Mouse (Mus musculus) embryonic facial prominence, embryonic 15.5 days (tissue): ENCODE results near the gene Cacnb4. TPM values are rescaled to one million over a fixed set of nuclear protein-coding genes. Genes with fewer than 3 reads are reported as not detected.

Source experiments
- ATAC-seq: fragments of 200-750 bp; cut with Nextera tagmentation; 2 replicates; pipeline ENCODE4 v1.8.0; 2017; ENCODE audit warnings: low read depth, moderate TSS enrichment; ENCODE audit not compliant: insufficient number of reproducible peaks, low FRiP score, low TSS enrichment
- H3K27ac ChIP-seq: fragments of 300-500 bp; sonication (generic); replicated peaks from 2 replicates; pipeline ENCODE4 v1.5.1; 2015; ENCODE audit warnings: mild to moderate bottlenecking, inconsistent platforms
- H3K27me3 ChIP-seq: fragments of 300-500 bp; sonication (generic); 2 replicates; pipeline ENCODE4 v1.6.1; 2015; ENCODE audit warnings: inconsistent platforms
- H3K36me3 ChIP-seq: fragments of 300-500 bp; sonication (generic); 2 replicates; pipeline ENCODE4 v1.6.1; 2015; ENCODE audit warnings: mild to moderate bottlenecking, inconsistent platforms
- H3K4me1 ChIP-seq: fragments of 300-500 bp; sonication (generic); 2 replicates; pipeline ENCODE4 v1.6.1; 2015; ENCODE audit warnings: inconsistent platforms
- H3K4me2 ChIP-seq: fragments of 300-500 bp; sonication (generic); replicated peaks from 2 replicates; pipeline ENCODE4 v1.6.1; 2015; ENCODE audit warnings: mild to moderate bottlenecking, inconsistent platforms
- H3K4me3 ChIP-seq: fragments of 300-500 bp; sonication (generic); replicated peaks from 2 replicates; pipeline ENCODE4 v1.5.1; 2015; ENCODE audit warnings: mild to moderate bottlenecking, inconsistent platforms
- H3K9ac ChIP-seq: fragments of 300-500 bp; sonication (generic); 2 replicates; pipeline ENCODE4 v1.6.1; 2015; ENCODE audit warnings: inconsistent platforms
- H3K9me3 ChIP-seq: fragments of 300-500 bp; sonication (generic); replicated peaks from 2 replicates; pipeline ENCODE4 v1.6.1; 2016; ENCODE audit warnings: inconsistent platforms
- WGBS: fragments of 180-500 bp; shearing (Covaris S2); methylation state at CpG from one replicate; pipeline ENCODE4 v1.1.7; 2015; 5-methylcytosine and 5-hydroxymethylcytosine counted together
- polyA plus RNA-seq: library from polyadenylated mRNA; unstranded; fragments of >200 nt; fragmentation: Nextera tagmentation; extraction: Ambion mirVana; gene quantifications from 2 replicates; pipeline ENCODE4 v1.2.1, GENCODE M21; 2015

Gene Cacnb4
- polyA plus RNA-seq, 1 experiment from 2014 or later: 2.2 TPM

DNA sequence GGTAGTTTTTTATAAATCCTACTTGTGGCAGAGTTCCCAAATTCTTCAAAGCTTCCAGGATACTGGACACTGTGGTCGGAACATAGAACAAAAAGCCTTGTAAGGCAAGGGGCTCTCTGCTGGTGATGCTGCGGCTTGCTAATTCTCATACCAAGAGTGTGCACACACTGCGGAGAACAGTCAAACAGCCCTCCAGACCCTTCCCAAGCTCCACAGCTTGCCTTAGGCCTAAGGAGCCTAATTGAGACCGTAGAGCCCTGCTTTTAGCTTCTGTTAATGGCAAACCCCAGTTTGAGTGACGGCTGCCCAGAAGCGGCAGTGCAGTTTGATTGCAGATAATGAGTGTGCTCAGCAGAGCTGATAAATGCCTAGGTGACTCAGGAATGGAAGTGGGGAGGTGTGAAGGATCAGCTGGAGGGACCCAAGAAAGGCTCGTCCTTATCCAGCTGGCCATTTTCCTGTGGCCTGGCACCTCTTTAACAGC lies 52.7 kb downstream of the Cacnb4 start:
- H3K4me3 ChIP-seq: no peak overlapping the region
- no peak for ATAC-seq
- H3K4me1 ChIP-seq: peaks cover 9% of the 10 kb centered on the region
- no peaks in the 10 kb centered on the region for H3K36me3 ChIP-seq
- no peak overlapping the region for H3K9ac ChIP-seq
- 35% methylated on average over 7 of the region's 7 CpGs for WGBS
- no peak overlapping the region for H3K27ac ChIP-seq
- H3K27me3 ChIP-seq: no peaks in the 10 kb centered on the region
- no peak overlapping the region for H3K4me2 ChIP-seq
- no peaks in the 10 kb centered on the region for H3K9me3 ChIP-seq

DNA sequence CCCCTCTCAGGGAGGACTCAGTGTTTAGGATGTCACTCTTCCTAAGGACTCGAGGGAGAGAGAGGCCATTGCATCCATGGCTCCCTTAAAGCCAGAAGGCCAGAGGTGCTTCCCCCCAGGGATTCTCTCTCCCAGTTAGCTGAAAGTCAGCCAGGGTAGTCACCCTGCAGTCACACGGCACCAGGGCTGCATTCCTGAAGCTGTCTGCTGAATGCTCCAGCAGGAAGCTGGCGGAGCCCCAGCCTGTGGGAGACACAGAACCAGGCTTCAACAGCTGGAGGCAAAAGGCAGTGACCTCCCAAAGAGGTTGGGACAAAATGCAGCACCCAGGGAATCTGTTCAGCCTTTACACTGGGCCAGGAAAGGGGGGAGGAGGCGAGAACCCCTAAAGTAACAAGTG lies 53.2 kb downstream of the Cacnb4 start:
- H3K4me2 ChIP-seq: no peak overlapping the region
- H3K9ac ChIP-seq: no peak overlapping the region
- no peak for ATAC-seq
- 32% methylated on average over 4 of the region's 4 CpGs for WGBS
- no peaks in the 10 kb centered on the region for H3K36me3 ChIP-seq
- H3K4me1 ChIP-seq: peaks cover 9% of the 10 kb centered on the region
- H3K27me3 ChIP-seq: no peaks in the 10 kb centered on the region
- H3K9me3 ChIP-seq: no peaks in the 10 kb centered on the region
- no peak overlapping the region for H3K27ac ChIP-seq
- H3K4me3 ChIP-seq: no peak overlapping the region

DNA sequence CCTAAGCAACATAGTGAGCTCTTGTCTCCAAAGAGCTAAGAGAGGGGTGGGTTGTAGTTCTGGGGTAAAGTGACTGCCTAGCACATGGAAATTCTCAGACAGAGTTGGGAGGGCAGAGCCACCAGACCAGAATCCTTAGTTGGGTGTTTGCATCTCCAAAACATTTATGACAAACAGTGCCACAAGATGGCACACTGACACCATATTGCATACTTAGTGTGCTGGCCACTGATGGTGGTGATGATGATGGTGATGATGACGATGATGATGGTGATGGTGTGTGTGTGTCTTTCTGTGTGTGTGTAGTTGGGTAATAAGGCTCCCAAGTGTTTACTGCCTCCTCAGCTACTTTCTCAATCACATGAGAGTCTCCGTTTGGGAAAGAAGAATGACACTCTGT lies 54.0 kb downstream of the Cacnb4 start:
- no peaks in the 10 kb centered on the region for H3K27me3 ChIP-seq
- H3K4me3 ChIP-seq: no peak overlapping the region
- H3K9ac ChIP-seq: no peak overlapping the region
- ATAC-seq: no peak
- H3K27ac ChIP-seq: no peak overlapping the region
- peaks cover 9% of the 10 kb centered on the region for H3K4me1 ChIP-seq
- no peaks in the 10 kb centered on the region for H3K36me3 ChIP-seq
- no peak overlapping the region for H3K4me2 ChIP-seq
- WGBS: 64% methylated on average over 2 of the region's 2 CpGs
- H3K9me3 ChIP-seq: no peaks in the 10 kb centered on the region

GRCm38 (mm10) chr2:52619406-52619974 lies 57.1 kb downstream of the Cacnb4 start:
- Histone ChIP-seq H3K4me1 (peaks cover 12% of the 10 kb centered on the region), H3K9ac (no peak overlapping the region), H3K4me3 (peak overlapping the region; percentile 9; the same call in 1 of the 2 replicates), H3K4me2 (peak overlapping the region; percentile 30), H3K27ac (no peak overlapping the region), H3K36me3 (no peaks in the 10 kb centered on the region), H3K9me3 (no peaks in the 10 kb centered on the region), H3K27me3 (no peaks in the 10 kb centered on the region)
- no peak for ATAC-seq
- WGBS: 71% methylated on average over 17 of the region's 17 CpGs

GRCm38 (mm10) chr2:52618804-52619203 lies 57.8 kb downstream of the Cacnb4 start:
- H3K27me3 ChIP-seq: no peaks in the 10 kb centered on the region
- H3K4me2 ChIP-seq: no peak overlapping the region
- 65% methylated on average over 2 of the region's 2 CpGs for WGBS

GRCm38 (mm10) chr2:52615429-52615828 lies 61.2 kb downstream of the Cacnb4 start:
- Histone ChIP-seq H3K9me3 (no peaks in the 10 kb centered on the region), H3K4me1 (0 out of 2 replicates have a peak, but pooled peaks cover 3% of the 10 kb centered on the region), H3K4me2 (no peak overlapping the region), H3K9ac (no peak overlapping the region), H3K4me3 (no peak overlapping the region), H3K27ac (no peak overlapping the region; the same call in 1 of the 2 replicates), H3K36me3 (no peaks in the 10 kb centered on the region), H3K27me3 (no peaks in the 10 kb centered on the region)
- ATAC-seq: no peak
- WGBS: 51% methylated on average over 5 of the region's 5 CpGs

More at GRCm38 (mm10) chr2:52618804-52619203, 57.8 kb downstream of the Cacnb4 start:
- H3K9ac ChIP-seq: no peak overlapping the region
- H3K36me3 ChIP-seq: no peaks in the 10 kb centered on the region
- H3K27ac ChIP-seq: no peak overlapping the region
- no peaks in the 10 kb centered on the region for H3K9me3 ChIP-seq
- peaks cover 9% of the 10 kb centered on the region for H3K4me1 ChIP-seq
- ATAC-seq: no peak
- no peak overlapping the region for H3K4me3 ChIP-seq

- no peaks in the 10 kb centered on the region for H3K27me3 ChIP-seq
- no peak overlapping the region for H3K4me3 ChIP-seq
- no peak overlapping the region for H3K4me2 ChIP-seq
- ATAC-seq: no peak
- no peak overlapping the region for H3K27ac ChIP-seq
- H3K4me1 ChIP-seq: 0 out of 2 replicates have a peak, but pooled peaks cover 3% of the 10 kb centered on the region
- H3K9ac ChIP-seq: no peak overlapping the region
- H3K9me3 ChIP-seq: no peaks in the 10 kb centered on the region
- 90% methylated on average over 4 of the region's 4 CpGs for WGBS
- H3K36me3 ChIP-seq: no peaks in the 10 kb centered on the region
Measured at GRCm38 (mm10) chr2:52613888-52614287, 62.7 kb downstream of the Cacnb4 start.

DNA sequence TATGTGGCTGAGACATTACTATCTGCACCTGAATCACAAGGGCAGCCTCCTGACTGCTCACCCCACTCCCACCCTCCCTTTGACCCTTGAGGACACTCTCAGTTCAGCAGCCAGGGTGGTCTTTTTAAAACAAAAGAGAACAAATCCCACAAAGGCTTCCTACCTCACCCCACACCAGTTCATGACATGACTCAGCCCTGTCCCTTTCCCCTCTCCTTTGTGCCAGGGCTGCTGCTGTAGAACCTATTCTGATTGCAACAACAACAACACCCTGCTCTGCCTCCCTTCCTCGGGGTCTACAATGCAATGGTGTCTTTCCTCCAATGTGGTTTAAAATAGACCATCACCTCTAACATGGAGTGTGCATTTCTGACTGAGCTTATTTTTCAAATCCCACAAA lies 67.1 kb downstream of the Cacnb4 start:
- 43% methylated on average over 1 of the region's 1 CpGs for WGBS
- ATAC-seq: no peak
- Histone ChIP-seq H3K4me1 (no peaks in the 10 kb centered on the region), H3K4me3 (no peak overlapping the region), H3K36me3 (no peaks in the 10 kb centered on the region), H3K9me3 (no peaks in the 10 kb centered on the region), H3K4me2 (no peak overlapping the region), H3K9ac (no peak overlapping the region), H3K27ac (no peak overlapping the region), H3K27me3 (no peaks in the 10 kb centered on the region)

GRCm38 (mm10) chr2:52607857-52608485 lies 68.7 kb downstream of the Cacnb4 start:
- Histone ChIP-seq H3K27me3 (no peaks in the 10 kb centered on the region), H3K9me3 (no peaks in the 10 kb centered on the region), H3K4me2 (no peak overlapping the region), H3K9ac (no peak overlapping the region), H3K4me1 (peaks cover 4% of the 10 kb centered on the region), H3K27ac (no peak overlapping the region), H3K36me3 (no peaks in the 10 kb centered on the region), H3K4me3 (no peak overlapping the region)
- WGBS: 59% methylated on average over 5 of the region's 5 CpGs
- no peak for ATAC-seq

DNA sequence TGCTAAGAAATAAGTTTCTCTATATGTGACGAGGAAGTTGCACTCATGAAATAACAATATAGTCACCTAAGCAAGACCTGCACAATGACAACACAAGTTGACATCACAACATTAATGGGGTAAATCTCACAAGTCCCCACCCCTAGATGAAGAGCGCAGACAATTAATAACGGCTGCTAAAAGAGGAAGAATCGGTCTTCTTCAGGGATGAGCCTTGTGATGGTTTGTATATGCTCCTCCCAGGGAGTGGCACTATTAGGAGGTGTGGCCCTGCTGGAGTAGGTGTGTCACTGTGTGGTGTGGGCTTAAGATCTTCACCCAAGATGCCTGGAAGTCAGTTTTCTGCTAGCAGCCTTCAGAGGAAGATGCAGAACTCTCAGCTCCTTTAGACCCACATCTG lies 70.3 kb downstream of the Cacnb4 start:
- Histone ChIP-seq H3K4me1 (peaks cover 6% of the 10 kb centered on the region), H3K27ac (no peak overlapping the region), H3K9ac (no peak overlapping the region), H3K4me3 (no peak overlapping the region), H3K27me3 (no peaks in the 10 kb centered on the region), H3K9me3 (no peaks in the 10 kb centered on the region), H3K4me2 (no peak overlapping the region), H3K36me3 (no peaks in the 10 kb centered on the region)
- 89% methylated on average over 4 of the region's 4 CpGs for WGBS
- no peak for ATAC-seq

GRCm38 (mm10) chr2:52605321-52605720 lies 71.3 kb downstream of the Cacnb4 start:
- Histone ChIP-seq H3K27me3 (no peaks in the 10 kb centered on the region), H3K4me3 (no peak overlapping the region), H3K9me3 (no peaks in the 10 kb centered on the region), H3K36me3 (no peaks in the 10 kb centered on the region), H3K27ac (no peak overlapping the region), H3K4me1 (peaks cover 12% of the 10 kb centered on the region), H3K9ac (no peak overlapping the region), H3K4me2 (no peak overlapping the region)
- WGBS: 22% methylated on average over 4 of the region's 4 CpGs
- no peak for ATAC-seq

DNA sequence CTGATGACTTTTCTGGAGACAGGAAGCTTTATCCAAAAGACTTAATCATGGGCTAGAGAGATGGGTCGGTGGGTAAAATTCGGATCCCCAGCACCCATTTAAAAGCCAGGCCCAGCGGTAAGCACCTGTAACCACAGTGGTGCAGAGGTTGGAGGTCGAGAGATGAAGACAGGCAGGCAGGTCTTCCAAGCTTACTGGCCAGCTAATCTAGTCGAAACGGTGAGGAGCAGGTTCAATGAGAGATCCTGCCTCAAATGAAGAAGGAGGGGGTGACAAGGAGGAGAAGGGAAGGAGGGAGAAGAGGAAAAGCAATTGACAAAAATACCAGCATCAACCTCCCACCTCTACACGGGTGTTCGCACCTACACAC lies 72.0 kb downstream of the Cacnb4 start:
- Histone ChIP-seq H3K4me3 (no peak overlapping the region), H3K27ac (no peak overlapping the region), H3K9me3 (no peaks in the 10 kb centered on the region), H3K4me1 (peaks cover 12% of the 10 kb centered on the region), H3K4me2 (no peak overlapping the region), H3K9ac (no peak overlapping the region), H3K36me3 (no peaks in the 10 kb centered on the region), H3K27me3 (no peaks in the 10 kb centered on the region)
- ATAC-seq: no peak
- WGBS: 85% methylated on average over 8 of the region's 8 CpGs
